Mouse (Mus musculus) neutrophil, adult 65 days (primary cell): ENCODE results near the gene Ifitm10. TPM values are rescaled to one million over a fixed set of nuclear protein-coding genes. Genes with fewer than 3 reads are reported as not detected.

ENCODE experiments used
- total RNA-seq: library from RNA; stranded (reverse); gene quantifications from 2 replicates; pipeline ENCODE4 v1.2.4, GENCODE M21; 2023

Gene Ifitm10
- total RNA-seq = 13.6 and 13.7 TPM in 2 replicates

DNA sequence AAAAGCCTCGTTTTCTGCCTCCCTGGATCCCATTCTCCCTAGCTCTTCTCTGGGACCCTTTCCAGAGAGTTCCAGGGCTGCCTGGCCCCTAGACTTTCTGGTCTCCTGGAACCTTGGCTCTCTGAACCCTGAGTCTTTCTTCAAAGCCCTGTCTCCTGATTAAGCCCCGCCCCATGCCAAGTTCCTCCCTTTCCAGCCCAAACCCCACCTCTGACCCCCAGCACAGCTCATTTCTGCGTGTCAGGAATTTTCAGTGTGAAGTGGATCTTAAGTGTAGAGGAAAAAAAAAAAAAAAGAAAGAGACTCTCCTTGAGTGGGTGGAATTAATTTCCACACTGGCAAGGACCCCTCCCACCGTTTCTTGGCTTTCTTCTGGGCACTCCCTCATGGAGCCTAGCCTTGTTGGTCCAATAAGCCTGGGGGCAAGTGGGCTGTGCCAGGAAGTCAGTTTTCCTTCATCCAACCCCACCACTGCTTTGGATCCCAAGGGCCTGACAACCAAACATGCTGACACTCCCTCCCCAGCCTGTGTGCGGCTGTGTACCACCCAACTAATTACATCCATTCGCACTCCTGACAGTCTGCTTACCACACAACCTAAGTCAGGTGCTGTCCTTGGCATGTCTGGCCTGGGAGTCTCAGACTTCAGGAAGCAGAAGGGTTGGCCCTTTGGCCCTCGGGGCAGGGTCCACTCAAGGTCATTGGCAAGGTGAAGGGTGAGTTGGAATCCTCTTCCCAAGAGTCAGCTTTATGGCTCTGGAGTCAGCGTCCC lies at the start of gene Ifitm10:
Gene Ifitm10, minus strand, starts transcription at position 113 of the 772 bp plus-strand sequence.

DNA sequence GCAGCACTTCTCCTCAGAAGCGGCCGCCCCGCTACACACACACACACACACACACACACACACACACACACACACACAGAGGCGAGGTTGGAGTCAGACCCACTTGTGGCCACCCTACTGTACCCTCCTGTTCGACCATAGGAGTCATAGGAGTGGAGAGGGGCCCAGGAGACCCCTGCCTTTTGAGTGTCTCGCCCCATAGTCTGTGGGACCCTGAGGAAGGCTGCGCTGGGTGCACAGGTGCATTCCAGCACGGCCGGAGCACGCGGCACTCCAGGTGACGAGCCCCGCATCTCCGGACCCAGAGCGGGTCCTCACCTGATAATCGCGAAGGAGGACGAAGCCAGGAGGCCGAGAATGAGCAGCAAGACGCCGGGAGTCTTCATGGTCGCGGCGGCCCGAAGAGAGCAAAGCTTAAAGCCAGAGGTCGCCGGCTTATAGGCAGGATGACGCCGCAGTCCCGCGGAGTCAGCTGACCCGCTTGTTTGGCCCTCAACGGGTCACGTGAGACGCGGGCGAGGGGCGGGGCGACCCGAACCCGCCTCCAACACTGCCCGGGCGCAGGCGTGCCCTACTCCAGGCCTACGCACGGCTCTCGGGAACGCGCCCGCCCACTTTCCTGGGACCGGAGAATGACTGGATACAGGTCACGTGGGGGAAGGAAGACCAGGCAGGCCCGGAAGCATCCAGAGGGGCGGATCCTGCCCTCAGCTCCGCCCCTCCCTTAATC lies 14.0 kb upstream of the Ifitm10 start, which contains the start of gene Ctsd:
Gene Ctsd, minus strand, starts transcription at position 620 of the 730 bp plus-strand sequence.

DNA sequence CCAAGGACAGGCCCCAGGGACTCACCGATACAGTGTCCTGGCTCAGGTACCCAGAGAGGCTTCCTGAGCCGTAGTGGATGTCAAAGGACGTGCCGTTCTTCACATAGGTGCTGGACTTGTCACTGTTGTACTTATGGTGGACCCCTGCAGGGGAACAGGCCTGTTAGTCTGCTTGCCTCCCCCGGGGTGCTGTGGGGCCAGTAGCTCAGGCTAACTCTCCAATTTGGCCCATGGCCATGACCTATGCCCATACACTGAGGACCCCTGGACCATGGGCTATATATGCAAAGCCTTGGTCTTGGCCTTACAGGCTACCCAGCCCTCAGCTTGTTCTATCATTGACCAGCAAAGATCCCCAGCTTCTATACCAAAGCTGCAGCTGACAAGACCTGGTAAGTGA lies 9.0 kb upstream of the Ifitm10 start, which contains the start of gene Gm49369:
Gene Gm49369, minus strand, starts transcription at position 101 of the 400 bp plus-strand sequence.

DNA sequence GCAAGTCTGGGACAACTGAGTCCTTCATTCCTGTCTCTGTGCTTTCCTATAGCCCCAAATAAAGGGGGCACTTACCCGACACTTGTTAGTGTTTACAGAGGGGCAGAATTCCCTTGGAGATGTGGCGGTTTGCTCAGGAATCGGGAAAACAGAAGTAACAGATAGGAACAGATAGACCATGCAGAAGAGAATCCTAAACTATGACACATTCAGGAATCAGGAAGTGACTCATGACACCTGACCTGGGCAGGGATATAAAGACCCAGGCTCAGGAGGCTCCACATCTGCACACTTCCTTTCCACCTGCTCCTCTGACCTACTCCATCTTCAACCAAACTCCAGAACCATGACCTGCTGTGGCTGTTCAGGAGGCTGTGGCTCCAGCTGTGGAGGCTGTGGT lies 70.3 kb downstream of the Ifitm10 start, which contains the start of gene Krtap5-4:
Gene Krtap5-4, plus strand, starts transcription at position 301 of the 400 bp plus-strand sequence.

DNA sequence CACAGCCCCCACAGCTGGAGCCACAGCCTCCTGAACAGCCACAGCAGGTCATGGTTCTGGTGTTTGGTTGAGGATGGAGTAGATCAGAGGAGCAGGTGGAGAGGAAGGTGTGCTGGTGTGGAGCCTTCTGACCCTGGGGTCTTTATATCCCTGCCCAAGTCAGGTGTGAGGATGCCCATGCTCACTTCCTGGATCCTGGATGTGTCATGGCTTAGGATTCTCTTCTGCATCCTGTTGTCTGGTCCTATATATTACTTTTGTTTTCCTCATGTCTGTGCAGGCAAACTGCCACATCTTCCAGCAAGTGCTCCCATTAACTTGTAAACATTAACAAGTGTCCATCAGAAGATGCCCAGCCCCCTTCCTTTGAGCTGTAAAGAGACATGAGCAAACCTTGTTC lies 76.5 kb downstream of the Ifitm10 start, which contains the start of gene Krtap5-1:
Gene Krtap5-1, minus strand, starts transcription at position 101 of the 400 bp plus-strand sequence.

Other genes with a start within 250 kb of the Ifitm10 start
- not detected in 2 replicates for gene Gm39115, start 237.7 kb downstream of the Ifitm10 start, total RNA-seq
- gene Gm45337, start 229.1 kb downstream of the Ifitm10 start, total RNA-seq = not detected in 2 replicates
- gene Gm29735, start 216.6 kb downstream of the Ifitm10 start, total RNA-seq = not detected in 2 replicates
- gene Gm4553, start 208.0 kb downstream of the Ifitm10 start, total RNA-seq = not detected in 2 replicates
- gene Krtap5-2, start 197.7 kb downstream of the Ifitm10 start, total RNA-seq = not detected in 2 replicates
- gene Gm10153, start 183.4 kb downstream of the Ifitm10 start, total RNA-seq = not detected in 2 replicates
- gene Krtap5-3, start 172.4 kb downstream of the Ifitm10 start, total RNA-seq = not detected in 2 replicates
- not detected in 2 replicates for gene Gm7579, start 161.9 kb downstream of the Ifitm10 start, total RNA-seq
- not detected in 2 replicates for gene Krtap5-5, start 143.8 kb downstream of the Ifitm10 start, total RNA-seq
- gene Gm40460, start 132.7 kb downstream of the Ifitm10 start, total RNA-seq = not detected in 2 replicates
- gene Gm2431, start 115.4 kb downstream of the Ifitm10 start, total RNA-seq = not detected in 2 replicates
- gene Gm4559, start 99.4 kb downstream of the Ifitm10 start, total RNA-seq = not detected in 2 replicates
- not detected in 2 replicates for gene Krtap5-1, start 76.6 kb downstream of the Ifitm10 start, total RNA-seq
- gene Krtap5-4, start 70.2 kb downstream of the Ifitm10 start, total RNA-seq = not detected in 2 replicates
- gene Gm49369, start 8.9 kb upstream of the Ifitm10 start, total RNA-seq = 9.5 TPM in 1 of 2 replicates, not detected in the other
- 760 and 974 TPM in 2 replicates for gene Ctsd, start 14.3 kb upstream of the Ifitm10 start, total RNA-seq
- gene Syt8, start 61.1 kb upstream of the Ifitm10 start, total RNA-seq = 5.8 and 7.4 TPM in 2 replicates
- 4.8 and 8.2 TPM in 2 replicates for gene Tnni2, start 68.1 kb upstream of the Ifitm10 start, total RNA-seq
- gene Lsp1, start 87.1 kb upstream of the Ifitm10 start, total RNA-seq = 1,515 and 1,757 TPM in 2 replicates
- 33.8 and 37.4 TPM in 2 replicates for gene Tnnt3, start 125.1 kb upstream of the Ifitm10 start, total RNA-seq
- 1.7 and 5.7 TPM in 2 replicates for gene Mrpl23, start 158.9 kb upstream of the Ifitm10 start, total RNA-seq